Mouse (Mus musculus): ENCODE data around the gene Crygs.

GRCm38 (mm10) chr16:22842871-22843270, 31.5 kb upstream of the Crygs start:
- no peak for TF ChIP-seq CTCF (IDR thresholded peaks at IDR 0.05; ENCODE audit: control insufficient read depth, insufficient read depth, insufficient replicate concordance, low read depth, low read length)
- no peak for TF ChIP-seq POLR2A (IDR thresholded peaks at IDR 0.05; ENCODE audit: control insufficient read depth, low read depth, low read length)

All from testis, adult 2 months (tissue).